8 mouse cellular contexts compared by ENCODE assay signal in the genomic region with DNA sequence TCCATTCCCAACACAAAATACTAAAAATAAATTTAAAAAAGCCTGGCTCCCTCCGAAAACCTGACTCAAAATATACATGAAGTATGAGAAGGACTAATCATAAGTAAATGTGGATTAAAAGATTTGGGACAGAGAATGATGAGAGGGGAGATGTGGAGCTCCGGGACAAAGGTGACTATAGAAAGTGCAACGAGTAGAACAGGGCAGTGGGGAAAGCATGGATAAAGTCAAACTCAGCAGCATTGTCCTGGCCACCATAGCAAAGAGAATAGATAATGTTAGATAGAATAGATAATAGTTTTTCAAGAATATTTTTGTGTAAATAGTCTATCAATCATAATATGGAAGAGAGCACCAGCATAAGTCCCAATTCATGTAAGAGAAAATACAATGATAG. TPM values are rescaled to one million over a fixed set of nuclear protein-coding genes. Genes with fewer than 3 reads are reported as not detected.
DNase-seq lines count a peak whose midpoint lies in the region; ATAC-seq and TF ChIP-seq lines count a peak whose summit lies in the region.

No protein-coding gene starts in this region.

- H3K4me3 ChIP-seq in heart, embryonic 10.5 days, result peak overlapping the region; percentile 73
- no peak overlapping the region for H3K4me3 ChIP-seq in ES-Bruce4 (ENCODE audit: low read depth, low read length)
- peak overlapping the region; percentile 72 for H3K4me3 ChIP-seq in hindbrain, embryonic 12.5 days
- H3K4me3 ChIP-seq in midbrain, embryonic 10.5 days, result peak overlapping the region; percentile 74

- peak overlapping the region; percentile 86; the same call in 1 of the 2 replicates for H3K9ac ChIP-seq in ES-Bruce4 (ENCODE audit: low read depth, poor library complexity, severe bottlenecking)
- H3K9ac ChIP-seq in hindbrain, embryonic 12.5 days, result peak overlapping the region; percentile 80

- peak overlapping the region; percentile 48 for H3K4me2 ChIP-seq in hindbrain, embryonic 12.5 days (replicated peaks)

- peak overlapping the region; percentile 91; the same call in 1 of the 2 replicates for H3K27ac ChIP-seq in heart, embryonic 10.5 days
- H3K27ac ChIP-seq in ES-Bruce4 (ENCODE audit: insufficient read depth, low read length), result no peak overlapping the region
- peak overlapping the region; percentile 95 for H3K27ac ChIP-seq in hindbrain, embryonic 12.5 days
- H3K27ac ChIP-seq in midbrain, embryonic 10.5 days (replicated peaks), result peak overlapping the region; percentile 94

- TF ChIP-seq POLR2A in ES-Bruce4 (IDR thresholded peaks at IDR 0.05; ENCODE audit: insufficient read depth, low read length), result no peak

- TF ChIP-seq EP300 in ES-Bruce4 (IDR thresholded peaks at IDR 0.05; ENCODE audit: insufficient read depth, low read depth, low read length), result no peak

- no peaks in the 10 kb centered on the region for H3K9me3 ChIP-seq in heart, embryonic 10.5 days
- no peaks in the 10 kb centered on the region for H3K9me3 ChIP-seq in ES-Bruce4 (replicated peaks; ENCODE audit: control insufficient read depth, insufficient read depth, low read length, poor library complexity, severe bottlenecking)
- no peaks in the 10 kb centered on the region for H3K9me3 ChIP-seq in hindbrain, embryonic 12.5 days (replicated peaks)
- no peaks in the 10 kb centered on the region for H3K9me3 ChIP-seq in midbrain, embryonic 10.5 days (replicated peaks)

- H3K4me1 ChIP-seq in heart, embryonic 10.5 days, result no peaks in the 10 kb centered on the region
- H3K4me1 ChIP-seq in ES-Bruce4 (ENCODE audit: control insufficient read depth, insufficient read depth, low read length), result no peaks in the 10 kb centered on the region
- peaks cover 5% of the 10 kb centered on the region; the same call in 1 of the 2 replicates for H3K4me1 ChIP-seq in hindbrain, embryonic 12.5 days
- H3K4me1 ChIP-seq in midbrain, embryonic 10.5 days, result peaks cover 10% of the 10 kb centered on the region

- no peaks in the 10 kb centered on the region for H3K27me3 ChIP-seq in heart, embryonic 10.5 days (ENCODE audit: insufficient read depth, poor library complexity, severe bottlenecking)
- no peaks in the 10 kb centered on the region for H3K27me3 ChIP-seq in ES-Bruce4 (ENCODE audit: control insufficient read depth, insufficient read depth, low read length, poor library complexity, severe bottlenecking)
- no peaks in the 10 kb centered on the region for H3K27me3 ChIP-seq in hindbrain, embryonic 12.5 days
- no peaks in the 10 kb centered on the region for H3K27me3 ChIP-seq in midbrain, embryonic 10.5 days (ENCODE audit: low read depth, poor library complexity, severe bottlenecking)

- H3K36me3 ChIP-seq in heart, embryonic 10.5 days, result peaks cover 10% of the 10 kb centered on the region
- no peaks in the 10 kb centered on the region for H3K36me3 ChIP-seq in ES-Bruce4 (ENCODE audit: control insufficient read depth, insufficient read depth, low read length, poor library complexity, severe bottlenecking)
- H3K36me3 ChIP-seq in hindbrain, embryonic 12.5 days, result peaks cover 13% of the 10 kb centered on the region
- peaks cover 20% of the 10 kb centered on the region for H3K36me3 ChIP-seq in midbrain, embryonic 10.5 days

- ATAC-seq in hindbrain, embryonic 12.5 days (ENCODE audit: low FRiP score), result peak; percentile 35; the same call in 1 of the 2 replicates
- no peak for ATAC-seq in frontal cortex, adult (ENCODE audit: low TSS enrichment)

- TF ChIP-seq CTCF in ES-Bruce4 (IDR thresholded peaks at IDR 0.05; ENCODE audit: low read depth, low read length), result no peak

- DNase-seq in heart, embryonic 10.5 days (ENCODE audit: low spot score), result no peak
- DNase-seq in heart, adult 18-20 months, result no peak
- no peak for DNase-seq in midbrain, embryonic 10.5 days (ENCODE audit: low spot score)
- no peak for DNase-seq in spleen, postnatal 14 days (ENCODE audit: low spot score in 2 of 2)
- DNase-seq in embryo, embryonic 9.5 days (ENCODE audit: extremely low spot score), result no peak

- 76% methylated on average over 3 of the region's 3 CpGs for WGBS in heart, embryonic 10.5 days
- 69% methylated on average over 3 of the region's 3 CpGs for WGBS in hindbrain, embryonic 12.5 days
- WGBS in midbrain, embryonic 10.5 days, result 71% methylated on average over 3 of the region's 3 CpGs

RNA-seq across cellular contexts. Expression of a gene that starts 48.7 kb away (rescaled TPM):
- polyA plus RNA-seq in heart, embryonic 10.5 days (2016; fragmentation: Nextera tagmentation; extraction: Ambion mirVana), result 13.9 and 15.4 TPM in 2 replicates
- 1 to 10 TPM; 4.1 to 4.6 TPM for total RNA-seq in heart, adult 18-20 months (2021)
- 16.9 and 18.1 TPM in 2 replicates for polyA plus RNA-seq in ES-Bruce4 (2011; ENCODE audit: insufficient read depth, insufficient read length, low read depth, missing spikeins)
- polyA plus RNA-seq in hindbrain, embryonic 12.5 days (2016; fragmentation: Nextera tagmentation; extraction: Ambion mirVana), result 25.6 and 27.9 TPM in 2 replicates
- polyA plus RNA-seq in midbrain, embryonic 10.5 days (2016; fragmentation: Nextera tagmentation; extraction: Ambion mirVana), result 17.1 and 20.7 TPM in 2 replicates
